Mouse (Mus musculus) testis, adult 2 months (tissue): ENCODE measurements around the gene Ctf2. TPM values are rescaled to one million over a fixed set of nuclear protein-coding genes. Genes with fewer than 3 reads are reported as not detected.
"Not testable (repeated sequence)": the region's sequence is repeated elsewhere in the genome, so short reads cannot be mapped to it uniquely, and the experiment has no call there.

Experiments used
- H3K27ac ChIP-seq: fragments of 200-500 bp; 2 replicates; pipeline ENCODE4 v1.5.1; 2012; ENCODE audit warnings: low read depth, low read length; ENCODE audit not compliant: control insufficient read depth, insufficient read depth
- H3K27me3 ChIP-seq: fragments of 200-500 bp; 2 replicates; pipeline ENCODE4 v1.6.1; 2012; ENCODE audit warnings: mild to moderate bottlenecking, low read length, moderate library complexity; ENCODE audit not compliant: control insufficient read depth, insufficient read depth
- H3K36me3 ChIP-seq: fragments of 200-500 bp; 2 replicates; pipeline ENCODE4 v1.6.1; 2012; ENCODE audit warnings: mild to moderate bottlenecking, low read length; ENCODE audit not compliant: control insufficient read depth, insufficient read depth
- H3K4me1 ChIP-seq: fragments of 200-500 bp; 2 replicates; pipeline ENCODE4 v1.6.1; 2012; ENCODE audit warnings: low read length; ENCODE audit not compliant: control insufficient read depth, insufficient read depth
- H3K4me3 ChIP-seq: fragments of 200-500 bp; 2 replicates; pipeline ENCODE4 v1.5.1; 2012; ENCODE audit warnings: low read depth, mild to moderate bottlenecking, low read length, moderate library complexity, mixed read lengths; ENCODE audit not compliant: control insufficient read depth
- CTCF ChIP-seq: fragments of 200-500 bp; IDR thresholded peaks from 2 replicates; pipeline ENCODE4 v1.5.1; 2012; ENCODE audit warnings: low read depth, mild to moderate bottlenecking, inconsistent platforms, low read length, moderate library complexity; ENCODE audit not compliant: control insufficient read depth, insufficient read depth, insufficient replicate concordance
- POLR2A ChIP-seq: fragments of 200-500 bp; IDR thresholded peaks from 2 replicates; pipeline ENCODE4 v1.6.1; 2012; ENCODE audit warnings: low read depth, mild to moderate bottlenecking, inconsistent platforms, low read length, moderate library complexity; ENCODE audit not compliant: control insufficient read depth
- polyA plus RNA-seq: library from polyadenylated mRNA; depleted of rRNA; stranded (reverse); fragments of >200 nt; gene quantifications from 2 replicates; pipeline ENCODE4 v1.2.3, GENCODE M21; 2012; rRNA removed

Ctf2 gene
- 0.07 TPM in 1 of 2 replicates, not detected in the other for polyA plus RNA-seq

GRCm38 (mm10) chr7:127732066-127732465 lies at the start of gene Ctf2:
Gene Ctf2 (minus strand): TSS chr7:127732166.
- not testable (repeated sequence) for H3K4me1 ChIP-seq, H3K27ac ChIP-seq, H3K36me3 ChIP-seq, H3K27me3 ChIP-seq, H3K4me3 ChIP-seq

- Histone ChIP-seq H3K4me1 (peaks cover 7% of the 10 kb centered on the region), H3K27me3 (no peaks in the 10 kb centered on the region), H3K4me3 (peak overlapping the region; percentile 97), H3K36me3 (peaks cover 7% of the 10 kb centered on the region), H3K27ac (peak overlapping the region; percentile 90; the same call in 1 of the 2 replicates)
- no peak for TF ChIP-seq CTCF
- no peak for TF ChIP-seq POLR2A
Measured at GRCm38 (mm10) chr7:127778350-127778749, 46.4 kb upstream of the Ctf2 start.

GRCm38 (mm10) chr7:127777474-127778266 lies 45.7 kb upstream of the Ctf2 start:
- TF ChIP-seq POLR2A = no peak
- TF ChIP-seq CTCF = no peak
- Histone ChIP-seq H3K4me3 (peak overlapping the region; percentile 97), H3K27me3 (no peaks in the 10 kb centered on the region), H3K4me1 (peaks cover 7% of the 10 kb centered on the region), H3K36me3 (peaks cover 7% of the 10 kb centered on the region), H3K27ac (peak overlapping the region; percentile 99)

- peak; percentile 76; the same call in 1 of the 2 replicates for TF ChIP-seq POLR2A
- TF ChIP-seq CTCF = no peak
- Histone ChIP-seq H3K27ac (peak overlapping the region; percentile 99), H3K27me3 (no peaks in the 10 kb centered on the region), H3K4me1 (peaks cover 7% of the 10 kb centered on the region), H3K4me3 (peak overlapping the region; percentile 97), H3K36me3 (peaks cover 5% of the 10 kb centered on the region)
Measured at GRCm38 (mm10) chr7:127776878-127777473, 45.0 kb upstream of the Ctf2 start.

GRCm38 (mm10) chr7:127776426-127776825 lies 44.5 kb upstream of the Ctf2 start, which contains the start of gene Setd1a:
Gene Setd1a (plus strand): TSS chr7:127776670.
- no peak; the same call in 1 of the 2 replicates for TF ChIP-seq POLR2A
- TF ChIP-seq CTCF = no peak
- H3K27ac ChIP-seq = peak within 1 kb of the TSS; percentile 99
- peak within 1 kb of the TSS; percentile 97 for H3K4me3 ChIP-seq
- H3K36me3 ChIP-seq = peaks cover 5% of the 10 kb centered on the region
- no peaks in the 10 kb centered on the region for H3K27me3 ChIP-seq
- H3K4me1 ChIP-seq = peaks cover 8% of the 10 kb centered on the region

GRCm38 (mm10) chr7:127775837-127776236 lies 43.9 kb upstream of the Ctf2 start:
- Histone ChIP-seq H3K4me3 (peak overlapping the region; percentile 97), H3K4me1 (peaks cover 10% of the 10 kb centered on the region), H3K27ac (peak overlapping the region; percentile 99)
- not testable (repeated sequence) for H3K27me3 ChIP-seq, H3K36me3 ChIP-seq

GRCm38 (mm10) chr7:127773664-127774384 lies 41.9 kb upstream of the Ctf2 start:
- TF ChIP-seq CTCF = peak; percentile 58; the same call in 1 of the 2 replicates
- no peak for TF ChIP-seq POLR2A
- Histone ChIP-seq H3K27me3 (no peaks in the 10 kb centered on the region), H3K4me1 (peaks cover 19% of the 10 kb centered on the region), H3K27ac (no peak overlapping the region), H3K36me3 (no peaks in the 10 kb centered on the region), H3K4me3 (no peak overlapping the region)
